Mouse (Mus musculus) frontal cortex, postnatal 14 days (tissue): ENCODE results near the gene Nfam1.

Source experiments
- DNase-seq, 2 experiments: peaks; one replicate each; pipeline ENCODE4 v3.0.0; 2022; ENCODE audit warnings: low spot score in 2 of 2

Gene Nfam1

DNA sequence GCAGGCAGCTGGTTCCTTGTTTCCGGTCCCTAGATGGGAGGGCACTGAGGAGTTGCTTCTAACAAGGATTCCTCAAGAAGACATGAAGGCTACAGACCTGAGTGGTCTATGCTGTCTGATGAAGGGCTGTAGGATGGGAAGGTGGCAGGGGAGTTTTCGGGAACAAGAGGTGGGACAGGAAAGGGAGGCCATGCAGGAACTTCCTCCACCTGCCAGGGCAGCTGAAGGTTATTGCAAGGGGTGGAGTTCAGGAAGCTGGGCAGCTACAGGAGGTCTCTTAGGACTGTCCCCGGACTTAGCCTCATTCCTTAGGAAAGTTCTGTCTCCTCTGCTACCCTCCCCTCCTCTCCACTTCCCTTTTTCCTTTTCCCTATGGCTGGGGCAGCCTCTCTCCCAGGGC, 5.7 kb upstream of the Nfam1 start:
- no peak for DNase-seq

- peak; percentile 71 to 88 for DNase-seq
Observed at GRCm38 (mm10) chr15:83037755-83038483, 4.8 kb upstream of the Nfam1 start.

- DNase-seq = peak in 1 of 2 experiments; percentile 48
Observed at GRCm38 (mm10) chr15:83036900-83037519, 3.9 kb upstream of the Nfam1 start.

DNA sequence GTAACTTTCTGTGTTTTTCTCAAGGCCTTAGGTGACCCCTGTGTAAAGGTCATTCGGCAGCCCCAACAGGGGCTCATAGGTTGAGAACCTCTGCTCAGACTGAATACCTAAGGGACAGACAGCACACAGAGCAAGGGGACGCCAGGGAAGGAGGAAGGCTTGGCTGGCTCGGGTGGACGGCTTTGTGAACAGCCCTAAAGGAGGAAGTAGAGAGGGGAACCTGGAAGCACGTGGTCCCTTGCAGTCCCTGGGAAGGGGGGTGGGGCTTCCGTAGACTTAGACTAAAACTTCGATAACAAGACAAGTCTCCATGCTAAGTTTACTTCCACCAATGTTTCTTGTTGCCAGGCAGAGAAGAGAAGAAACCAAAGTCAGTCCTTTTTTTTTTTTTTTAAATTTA, 3.0 kb upstream of the Nfam1 start:
- DNase-seq = no peak

- DNase-seq = peak; percentile 53 to 62
Observed at GRCm38 (mm10) chr15:83034275-83034977, 1.3 kb upstream of the Nfam1 start.

DNA sequence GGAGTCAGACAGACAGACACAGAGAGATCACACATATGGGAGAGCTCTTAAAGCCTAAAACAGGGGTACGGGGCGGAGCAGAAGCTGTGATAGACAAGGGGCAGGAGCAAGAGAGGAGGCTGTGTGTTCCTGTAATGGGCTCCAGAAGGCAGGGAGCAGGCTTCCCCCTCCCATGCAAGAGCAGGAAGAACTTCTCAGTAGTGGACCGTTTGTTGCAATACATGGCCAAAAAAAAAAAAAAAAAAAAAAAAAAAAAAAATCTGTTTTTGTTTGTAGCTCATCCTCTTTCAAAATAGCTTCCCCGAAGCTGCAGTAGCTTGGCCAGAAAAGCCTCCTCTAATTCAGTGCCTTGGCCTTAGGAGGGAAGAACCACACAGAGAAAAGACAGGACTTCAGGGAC, 2.2 kb downstream of the Nfam1 start:
- no peak for DNase-seq

DNA sequence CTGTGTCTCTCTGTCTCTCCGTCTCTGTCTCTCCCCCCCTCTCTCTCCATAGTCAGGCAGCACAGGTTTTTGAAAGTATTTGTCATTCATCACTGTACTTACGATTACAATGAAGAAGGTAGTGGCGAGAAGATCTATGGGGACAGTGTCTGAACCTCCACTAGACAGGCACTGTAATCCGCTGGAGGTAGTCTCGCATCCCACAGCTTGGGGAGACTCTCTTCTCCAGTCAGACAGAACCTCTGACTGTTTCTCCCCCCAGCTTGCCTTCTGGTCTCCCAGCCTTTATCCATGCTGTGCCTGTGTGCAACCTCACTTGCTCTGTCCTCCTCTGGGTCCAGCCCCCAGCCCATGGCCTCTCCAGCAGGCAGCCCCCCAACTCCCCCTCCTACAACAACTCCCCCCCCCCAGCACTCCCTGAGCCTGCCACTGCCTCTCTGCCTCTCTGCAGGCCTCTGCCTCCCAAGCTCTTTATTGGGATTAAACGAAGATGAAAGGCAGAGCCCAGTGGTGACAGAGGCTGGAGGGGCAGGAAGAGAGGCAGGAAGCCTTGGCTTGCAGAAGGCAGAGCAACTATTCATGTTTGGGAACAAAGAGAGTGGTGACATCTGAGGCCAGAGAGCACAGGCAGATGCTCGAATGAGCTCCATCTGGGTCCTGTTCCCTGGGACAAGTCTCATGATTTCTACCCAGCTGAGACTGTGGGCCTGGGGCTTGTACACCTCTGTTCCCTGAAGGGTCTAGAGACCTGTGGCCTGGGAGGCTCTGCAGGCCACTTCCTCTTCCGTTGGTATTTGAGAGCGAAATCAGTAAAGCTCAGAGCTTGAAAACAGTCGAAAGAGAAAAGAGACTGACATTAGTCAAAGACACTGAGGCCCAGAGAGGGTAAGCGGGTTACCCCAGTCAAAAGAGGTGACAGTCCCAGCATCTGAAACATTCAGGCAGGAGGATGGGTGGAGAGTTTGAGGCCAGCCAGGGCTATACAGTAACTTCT, 3.1 kb downstream of the Nfam1 start:
- no peak for DNase-seq

GRCm38 (mm10) chr15:83026129-83026528, 7.0 kb downstream of the Nfam1 start:
- DNase-seq = no peak

DNA sequence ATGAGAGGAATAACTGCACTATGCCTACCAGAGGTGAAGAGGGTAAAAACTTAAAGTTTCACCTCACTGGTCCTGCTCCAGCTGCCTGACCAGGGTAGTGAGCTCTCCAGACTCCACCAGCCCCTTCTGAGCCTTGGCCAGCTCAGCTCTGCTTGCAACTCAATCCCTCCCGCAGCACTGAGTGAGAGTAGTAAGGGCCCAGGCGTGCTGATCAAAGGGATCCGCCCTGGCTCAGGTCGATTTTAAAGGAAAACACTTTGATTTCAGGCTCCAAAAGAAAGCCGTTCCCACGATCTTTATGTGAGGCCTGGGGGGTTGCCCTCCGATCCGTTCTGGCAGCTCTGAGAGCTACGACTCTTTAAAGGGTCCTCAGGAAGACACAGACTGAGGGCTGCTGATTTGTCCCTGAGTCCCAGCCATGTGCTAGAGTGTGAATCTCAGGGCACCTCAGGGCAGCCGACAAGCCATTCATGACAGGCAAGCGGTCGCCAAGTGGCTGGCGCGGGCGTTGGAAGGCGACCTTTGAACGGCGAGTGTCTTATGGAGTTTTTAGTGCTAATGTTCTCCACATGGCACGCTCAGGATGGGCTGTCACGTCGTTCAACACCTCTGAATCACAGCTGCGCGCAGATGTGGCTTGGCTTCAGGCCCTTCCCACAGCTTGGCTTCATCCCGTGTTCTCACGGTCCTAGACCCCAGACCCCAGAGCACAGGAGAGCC, 7.9 kb downstream of the Nfam1 start:
- DNase-seq = no peak

GRCm38 (mm10) chr15:83022947-83023346, 10.2 kb downstream of the Nfam1 start:
- no peak for DNase-seq

DNA sequence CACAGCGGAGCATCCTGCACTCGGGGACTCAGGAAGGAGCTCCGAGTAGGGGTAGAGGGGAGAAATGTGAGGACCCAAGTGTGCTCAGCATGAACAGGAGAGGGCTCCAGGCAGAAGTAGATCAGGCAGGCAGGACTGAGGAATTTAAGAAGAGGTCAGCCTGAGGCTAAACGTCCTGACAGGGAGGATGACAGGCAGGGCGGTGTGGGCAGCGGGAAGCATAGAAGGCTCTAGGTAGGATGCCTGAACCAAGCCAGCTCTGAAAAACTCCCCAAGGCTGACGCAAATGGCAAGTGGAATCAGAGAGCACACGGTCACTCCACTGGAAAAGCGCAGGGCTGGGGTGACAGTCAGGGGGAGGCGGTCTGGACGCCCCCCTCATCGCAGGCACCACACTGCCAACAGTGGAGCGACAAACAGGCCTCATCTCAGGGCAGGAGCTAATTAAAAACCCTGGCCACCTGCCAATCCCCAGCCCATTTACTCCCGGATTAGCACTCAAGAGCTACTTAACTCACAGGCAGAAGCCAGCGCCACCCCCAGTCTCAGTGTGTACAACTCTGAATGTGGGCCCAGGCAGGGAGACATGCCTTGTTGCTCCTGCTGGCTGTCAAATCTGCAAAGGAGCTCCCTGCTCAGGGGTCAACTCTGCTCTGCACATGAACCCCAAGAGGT, 22.0 kb downstream of the Nfam1 start:
- DNase-seq = peak; percentile 78 to 82

DNA sequence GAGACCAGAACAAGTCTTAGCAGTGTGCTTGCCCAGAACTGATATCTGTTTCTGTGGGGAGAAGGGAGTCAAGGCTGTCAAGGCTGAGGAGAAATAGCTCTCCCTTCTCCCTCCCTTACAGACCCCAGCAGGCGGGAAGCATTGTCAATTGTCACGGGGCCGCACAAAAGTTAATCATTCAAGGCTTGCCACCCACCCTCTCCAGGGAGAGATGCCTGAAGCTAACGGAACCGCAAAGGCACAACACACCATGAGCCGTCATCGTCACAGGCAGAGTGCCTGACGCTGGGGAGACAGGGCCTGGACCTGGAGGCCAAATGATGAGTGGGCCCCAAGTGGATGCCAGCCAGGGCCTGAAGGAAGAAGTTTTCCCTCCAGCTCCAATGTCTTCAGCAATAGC, 22.7 kb downstream of the Nfam1 start:
- DNase-seq = no peak

GRCm38 (mm10) chr15:83009532-83009931, 23.6 kb downstream of the Nfam1 start:
- DNase-seq = no peak

DNA sequence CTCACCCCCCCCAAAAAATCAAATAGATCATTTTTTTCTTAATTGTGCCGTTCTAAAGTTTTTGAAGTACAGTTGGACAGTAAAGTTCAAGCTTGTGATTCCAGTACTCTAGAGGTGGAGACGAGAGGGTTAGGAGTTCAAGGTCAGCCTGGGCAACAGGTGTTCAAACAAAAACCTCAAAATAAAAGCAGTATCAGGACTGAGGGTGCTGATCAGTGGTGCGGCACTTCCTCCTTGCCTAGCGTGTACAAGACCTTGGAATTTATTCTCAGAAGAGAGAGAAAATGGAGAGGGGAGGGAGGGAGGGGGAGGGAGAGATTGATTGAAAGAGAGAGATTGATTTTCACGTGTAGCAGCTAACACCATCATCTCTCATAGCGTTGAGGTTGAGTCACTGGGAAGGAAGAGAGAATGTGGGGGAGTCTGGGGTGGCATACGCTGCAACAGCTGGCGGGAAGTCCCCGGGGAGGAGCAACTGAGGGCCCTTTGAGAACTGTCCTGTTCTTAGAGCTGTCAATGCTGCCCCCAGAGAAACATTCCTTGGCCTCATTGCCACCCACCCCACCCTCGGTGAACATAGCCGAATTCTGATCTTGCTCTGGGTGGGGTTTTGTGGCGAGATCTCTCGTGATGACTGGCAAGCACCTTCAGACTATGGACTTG, 24.2 kb downstream of the Nfam1 start:
- DNase-seq = no peak

GRCm38 (mm10) chr15:83007346-83007920, 25.7 kb downstream of the Nfam1 start:
- DNase-seq = no peak

- DNase-seq = peak; percentile 89
Observed at GRCm38 (mm10) chr15:83002665-83003548, 30.2 kb downstream of the Nfam1 start.

- DNase-seq = no peak
Observed at GRCm38 (mm10) chr15:82998811-82999221, 34.3 kb downstream of the Nfam1 start.

DNA sequence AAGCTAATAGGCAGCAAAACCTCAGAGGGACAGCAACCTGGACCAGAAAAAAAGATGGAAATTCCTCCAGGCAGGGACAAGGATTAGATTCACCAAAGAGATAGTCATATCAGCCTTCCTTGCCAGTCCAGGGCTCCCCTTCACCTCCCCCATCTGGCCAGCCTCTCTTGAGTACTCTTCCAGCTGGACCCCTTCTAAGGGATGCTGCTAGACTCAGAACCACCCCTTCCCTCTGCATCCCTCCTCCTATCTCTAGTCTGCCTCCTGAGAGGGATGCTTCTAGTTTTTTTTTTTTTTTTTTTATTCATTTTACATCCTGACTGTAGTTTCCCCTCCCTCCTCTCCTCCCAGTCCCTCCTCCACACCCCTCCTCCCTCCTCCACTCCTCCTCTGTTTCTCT, 36.7 kb downstream of the Nfam1 start:
- DNase-seq = no peak

GRCm38 (mm10) chr15:82995239-82995638, 37.9 kb downstream of the Nfam1 start:
- DNase-seq = no peak
